In the genomic region with DNA sequence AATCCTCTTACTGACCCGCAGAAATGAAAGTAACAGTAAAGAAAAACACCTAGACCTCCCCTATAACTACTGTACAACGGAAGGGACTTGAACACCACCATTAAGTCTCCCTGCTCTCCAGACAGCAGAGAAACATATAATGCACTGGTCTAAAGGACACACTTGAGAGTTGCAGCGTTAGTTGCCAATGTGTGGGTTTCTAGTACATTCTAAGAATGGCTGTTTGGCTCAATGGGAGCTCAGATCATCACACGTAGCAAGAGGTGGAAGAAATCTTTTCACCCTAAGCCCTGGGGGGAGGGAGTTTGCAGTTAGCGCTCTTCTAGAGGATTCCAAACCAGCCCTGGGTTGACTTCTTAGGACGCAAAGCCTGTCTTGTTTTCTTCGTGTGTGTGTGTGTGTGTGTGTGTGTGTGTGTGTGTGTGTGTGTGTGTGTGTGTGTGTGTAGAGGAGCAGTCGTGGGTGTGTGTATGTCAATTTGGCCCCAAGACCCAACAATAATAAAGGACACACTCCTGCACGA, we compare ENCODE assay signal across 11 mouse cellular contexts. TPM values are rescaled to one million over a fixed set of nuclear protein-coding genes. Genes with fewer than 3 reads are reported as not detected.
A peak's percentile ranks its signal among the peaks of the same experiment; 100 is the strongest.
DNase-seq lines count a peak whose midpoint lies in the region; ATAC-seq lines count a peak whose summit lies in the region.
"Had no signal": no experiment of that assay in that cellular context is flagged by ENCODE, and none has a peak within 500 bp of the region (broad histone marks: within the 10 kb centered on the region; RNA-seq: fewer than 3 reads in every experiment).

No protein-coding gene starts in this region.

- DNase-seq in kidney, adult 9 months, result no peak
- DNase-seq in embryo, embryonic 9.5 days (ENCODE audit: extremely low spot score), result peak; percentile 41
- peak; percentile 28 for DNase-seq in hindbrain, embryonic 14.5 days (ENCODE audit: low spot score)
- DNase-seq in cerebellum, postnatal 10 days, result no peak
- DNase-seq in layer of hippocampus, adult 9-11 months, result no peak
- no peak for DNase-seq in adrenal gland, adult 8-10 months
- DNase-seq: thymus, postnatal 14 days had no signal

- 9% methylated on average over 9 of the region's 9 CpGs for WGBS in kidney, embryonic 16.5 days
- 3% methylated on average over 9 of the region's 9 CpGs for WGBS in hindbrain, embryonic 14.5 days
- WGBS in midbrain, embryonic 15.5 days, result 3% methylated on average over 9 of the region's 9 CpGs

- no peaks in the 10 kb centered on the region for H3K9me3 ChIP-seq in kidney, embryonic 16.5 days (ENCODE audit: low read length)
- no peaks in the 10 kb centered on the region for H3K9me3 ChIP-seq in hindbrain, embryonic 14.5 days (ENCODE audit: control insufficient read depth, low read length)
- H3K9me3 ChIP-seq in midbrain, embryonic 15.5 days, result no peaks in the 10 kb centered on the region

- no peaks in the 10 kb centered on the region for H3K36me3 ChIP-seq in kidney, embryonic 16.5 days (ENCODE audit: insufficient read depth, low read length)
- no peaks in the 10 kb centered on the region for H3K36me3 ChIP-seq in hindbrain, embryonic 14.5 days (replicated peaks; ENCODE audit: control insufficient read depth, insufficient read depth)
- no peaks in the 10 kb centered on the region for H3K36me3 ChIP-seq in midbrain, embryonic 15.5 days (replicated peaks)

- H3K27me3 ChIP-seq in kidney, embryonic 16.5 days (ENCODE audit: insufficient read depth, low read length), result peaks cover 66% of the 10 kb centered on the region
- H3K27me3 ChIP-seq in hindbrain, embryonic 14.5 days (ENCODE audit: control insufficient read depth, insufficient read depth, low read length), result peaks cover 82% of the 10 kb centered on the region
- peaks cover 55% of the 10 kb centered on the region for H3K27me3 ChIP-seq in midbrain, embryonic 15.5 days (replicated peaks)

- H3K4me1 ChIP-seq in kidney, embryonic 16.5 days (ENCODE audit: insufficient read depth, low read length), result peaks cover 29% of the 10 kb centered on the region
- peaks cover 14% of the 10 kb centered on the region; the same call in 1 of the 2 replicates for H3K4me1 ChIP-seq in hindbrain, embryonic 14.5 days (replicated peaks; ENCODE audit: control insufficient read depth, insufficient read depth, low read length)
- peaks cover 56% of the 10 kb centered on the region for H3K4me1 ChIP-seq in midbrain, embryonic 15.5 days

- no peak overlapping the region for H3K27ac ChIP-seq in kidney, embryonic 16.5 days (ENCODE audit: low read length)
- H3K27ac ChIP-seq in hindbrain, embryonic 14.5 days, result no peak overlapping the region
- no peak overlapping the region for H3K27ac ChIP-seq in midbrain, embryonic 15.5 days

- peak overlapping the region; percentile 99 for H3K4me2 ChIP-seq in kidney, embryonic 16.5 days (replicated peaks; ENCODE audit: low read depth, low read length)
- peak overlapping the region; percentile 75 for H3K4me2 ChIP-seq in hindbrain, embryonic 14.5 days (replicated peaks)
- peak overlapping the region; percentile 97 for H3K4me2 ChIP-seq in midbrain, embryonic 15.5 days

- no peak for ATAC-seq in kidney, embryonic 16.5 days (ENCODE audit: low FRiP score, low TSS enrichment)
- no peak for ATAC-seq in hindbrain, embryonic 14.5 days (ENCODE audit: low FRiP score)
- ATAC-seq in midbrain, embryonic 15.5 days (replicated peaks), result no peak

- H3K4me3 ChIP-seq in kidney, embryonic 16.5 days (ENCODE audit: low read length), result peak overlapping the region; percentile 58
- peak overlapping the region; percentile 48 for H3K4me3 ChIP-seq in hindbrain, embryonic 14.5 days (replicated peaks; ENCODE audit: low read length)
- H3K4me3 ChIP-seq in midbrain, embryonic 15.5 days, result peak overlapping the region; percentile 63

- no peak overlapping the region for H3K9ac ChIP-seq in kidney, embryonic 16.5 days (replicated peaks; ENCODE audit: low read length)
- peak overlapping the region; percentile 32; the same call in 1 of the 2 replicates for H3K9ac ChIP-seq in hindbrain, embryonic 14.5 days
- H3K9ac ChIP-seq in midbrain, embryonic 15.5 days, result no peak overlapping the region

RNA-seq across cellular contexts. Expression of a gene that starts 2.7 kb away (rescaled TPM):
- 31.4 and 35.8 TPM in 2 replicates for polyA plus RNA-seq in kidney, embryonic 16.5 days (2015; fragmentation: Nextera tagmentation; extraction: Ambion mirVana)
- polyA plus RNA-seq in hindbrain, embryonic 14.5 days (2014; fragmentation: Nextera tagmentation; extraction: Ambion mirVana), result 25.1 and 29.0 TPM in 2 replicates
- 6.5 TPM in 2 replicates for polyA plus RNA-seq in midbrain, embryonic 15.5 days (2015; fragmentation: Nextera tagmentation; extraction: Ambion mirVana)
- 10 to 100 TPM; 13.0 to 15.2 (median 14.0) TPM for total RNA-seq in adrenal gland, adult 8-10 months (2022)

RNA-seq across cellular contexts. Expression of a gene that starts 30.2 kb away (rescaled TPM):
- polyA plus RNA-seq in kidney, embryonic 16.5 days (2015; fragmentation: Nextera tagmentation; extraction: Ambion mirVana), result 0.67 and 0.91 TPM in 2 replicates
- polyA plus RNA-seq in hindbrain, embryonic 14.5 days (2014; fragmentation: Nextera tagmentation; extraction: Ambion mirVana), result 0.36 TPM in 1 of 2 replicates, not detected in the other
- polyA plus RNA-seq in midbrain, embryonic 15.5 days (2015; fragmentation: Nextera tagmentation; extraction: Ambion mirVana), result not detected in 2 replicates
- 1 to 10 TPM in 2 of 4 experiments, under 1 TPM in 2; 0.52 to 1.2 (median 0.83) TPM for total RNA-seq in adrenal gland, adult 8-10 months (2022)
- total RNA-seq: ES-E14; left cerebral cortex, postnatal 36 days had no signal

Comparison
In these comparisons a context has a peak if more than half of its experiments do, and no peak if none do; other contexts are left out.
1. DNase-seq: peak in embryo, embryonic 9.5 days (single experiment) and hindbrain, embryonic 14.5 days (single experiment); none in kidney, adult 9 months (single experiment), cerebellum, postnatal 10 days (0 of 2), layer of hippocampus, adult 9-11 months (single experiment) and adrenal gland, adult 8-10 months (single experiment).
2. Peak in every context shown above with its lines, with median percentiles within 50 percentile points of each other: H3K4me2 ChIP-seq and H3K4me3 ChIP-seq.